Mouse (Mus musculus) large intestine, adult 2 months (tissue): ENCODE results near the gene Gfap. TPM values are rescaled to one million over a fixed set of nuclear protein-coding genes. Genes with fewer than 3 reads are reported as not detected.

ENCODE experiments used
- DNase-seq: peaks from one replicate; pipeline ENCODE4 v3.0.0-alpha.2; 2012; ENCODE audit warnings: low read depth, low spot score
- WGBS: fragments of 180-500 bp; shearing (Covaris S2); methylation state at CpG from one replicate; pipeline ENCODE4 v1.1.7; 2018; 5-methylcytosine and 5-hydroxymethylcytosine counted together
- polyA plus RNA-seq: library from polyadenylated mRNA; depleted of rRNA; stranded (reverse); fragments of >200 nt; gene quantifications from 2 replicates; pipeline ENCODE4 v1.2.3, GENCODE M21; 2012

Gene Gfap
- polyA plus RNA-seq, 1 experiment: 1.0 TPM

GRCm38 (mm10) chr11:102901199-102901598 lies 487 bp upstream of the Gfap start:
- 43% methylated on average over 4 of the region's 4 CpGs for WGBS
- no peak for DNase-seq

DNA sequence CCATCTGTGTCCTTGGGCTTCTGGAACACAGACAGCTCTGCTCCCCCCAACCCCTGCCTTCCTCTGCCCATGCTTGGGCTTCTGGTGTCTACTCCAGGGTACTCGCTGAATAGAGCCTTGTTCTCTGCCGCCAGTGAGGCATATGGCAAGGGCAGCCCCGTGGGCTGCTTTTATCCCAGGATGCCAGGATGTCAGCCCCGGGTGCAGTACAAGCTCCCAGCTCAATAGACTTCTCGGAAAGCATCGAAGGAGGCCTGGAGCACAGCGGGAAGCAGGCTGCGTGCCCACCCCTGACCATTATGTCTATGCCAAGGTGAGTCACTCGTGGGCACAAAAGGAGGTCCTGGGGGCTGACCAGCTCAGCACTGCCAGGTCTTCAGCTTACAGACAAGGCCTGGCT lies 2.3 kb downstream of the Gfap start:
- 77% methylated on average over 9 of the region's 9 CpGs for WGBS
- DNase-seq: no peak

DNA sequence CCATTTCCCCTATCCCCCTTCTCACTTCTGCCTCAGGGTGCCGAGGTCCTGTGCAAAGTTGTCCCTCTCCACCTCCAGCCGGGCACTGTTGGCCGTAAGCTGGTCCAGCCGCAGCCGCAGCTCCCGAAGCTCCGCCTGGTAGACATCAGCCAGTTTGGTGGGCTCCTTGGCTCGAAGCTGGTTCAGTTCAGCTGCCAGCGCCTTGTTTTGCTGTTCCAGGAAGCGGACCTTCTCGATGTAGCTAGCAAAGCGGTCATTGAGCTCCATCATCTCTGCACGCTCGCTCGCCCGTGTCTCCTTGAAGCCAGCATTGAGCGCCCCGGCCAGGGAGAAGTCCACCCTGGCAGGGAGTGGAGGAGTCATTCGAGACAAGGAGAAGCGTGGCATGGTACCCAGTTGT lies 4.1 kb downstream of the Gfap start:
- DNase-seq: no peak

GRCm38 (mm10) chr11:102895779-102896178 lies 4.9 kb downstream of the Gfap start:
- 78% methylated on average over 9 of the region's 9 CpGs for WGBS
- no peak for DNase-seq

More for the DNA sequence above, 4.1 kb downstream of the Gfap start:
- WGBS: 78% methylated on average over 20 of the region's 20 CpGs

- no peak for DNase-seq
- 94% methylated on average over 4 of the region's 4 CpGs for WGBS
Measured at GRCm38 (mm10) chr11:102894716-102895115, 6.0 kb downstream of the Gfap start.

- WGBS: 4% methylated on average over 43 of the region's 43 CpGs
- peak; percentile 58 for DNase-seq
Measured at GRCm38 (mm10) chr11:102893015-102893651, 7.6 kb downstream of the Gfap start.

GRCm38 (mm10) chr11:102890096-102890495 lies 10.6 kb downstream of the Gfap start:
- 72% methylated on average over 5 of the region's 5 CpGs for WGBS

GRCm38 (mm10) chr11:102888135-102888534 lies 12.6 kb downstream of the Gfap start:
- WGBS: 39% methylated on average over 3 of the region's 3 CpGs
- no peak for DNase-seq

More at GRCm38 (mm10) chr11:102890096-102890495, 10.6 kb downstream of the Gfap start:
- DNase-seq: no peak

DNA sequence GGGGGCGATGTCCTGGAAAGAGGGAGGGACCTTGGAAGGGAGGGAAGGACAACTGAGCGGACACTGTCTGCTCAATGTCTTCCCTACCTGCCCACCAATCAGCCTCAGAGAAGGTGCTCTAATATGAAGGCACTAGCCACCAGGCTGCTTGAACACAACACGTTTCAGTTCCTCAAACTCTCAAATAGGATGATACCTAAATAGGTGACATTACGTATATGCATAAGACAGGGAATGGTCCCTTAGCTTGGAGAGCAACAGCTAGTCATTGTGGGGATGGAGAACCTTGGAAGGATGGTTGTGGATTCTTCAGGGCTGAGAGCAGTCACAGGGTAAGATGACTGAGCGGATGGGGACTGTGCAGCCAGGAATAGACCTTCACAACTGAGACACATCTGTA lies 13.3 kb downstream of the Gfap start:
- 67% methylated on average over 5 of the region's 5 CpGs for WGBS
- DNase-seq: no peak

GRCm38 (mm10) chr11:102884616-102885219 lies 16.0 kb downstream of the Gfap start, which contains the start of gene Fam187a:
Gene Fam187a (plus strand): TSS chr11:102885169.
- 32% methylated on average over 10 of the region's 10 CpGs for WGBS
- no peak for DNase-seq

GRCm38 (mm10) chr11:102881314-102882198 lies 19.2 kb downstream of the Gfap start:
- DNase-seq: no peak
- 13% methylated on average over 13 of the region's 13 CpGs for WGBS

GRCm38 (mm10) chr11:102880585-102881313 lies 20.0 kb downstream of the Gfap start, which contains the start of the genes Eftud2 and Ccdc103:
Gene Eftud2 (minus strand): TSS chr11:102880985.
Gene Ccdc103 (plus strand): TSS chr11:102881204.
- DNase-seq: peak; percentile 78
- under 1% methylated on average over 62 of the region's 62 CpGs for WGBS

GRCm38 (mm10) chr11:102879558-102879957 lies 21.2 kb downstream of the Gfap start:
- 88% methylated on average over 2 of the region's 2 CpGs for WGBS
- no peak for DNase-seq

GRCm38 (mm10) chr11:102874801-102875334 lies 25.8 kb downstream of the Gfap start:
- 87% methylated on average over 7 of the region's 7 CpGs for WGBS
- no peak for DNase-seq

GRCm38 (mm10) chr11:102864272-102864671 lies 36.4 kb downstream of the Gfap start:
- DNase-seq: peak; percentile 38
- WGBS: 24% methylated on average over 4 of the region's 4 CpGs

- WGBS: 95% methylated on average over 8 of the region's 8 CpGs
- no peak for DNase-seq
Measured at GRCm38 (mm10) chr11:102859933-102860332, 40.8 kb downstream of the Gfap start.

GRCm38 (mm10) chr11:102858951-102859350 lies 41.8 kb downstream of the Gfap start:
- no peak for DNase-seq
- WGBS: 96% methylated on average over 11 of the region's 11 CpGs

DNA sequence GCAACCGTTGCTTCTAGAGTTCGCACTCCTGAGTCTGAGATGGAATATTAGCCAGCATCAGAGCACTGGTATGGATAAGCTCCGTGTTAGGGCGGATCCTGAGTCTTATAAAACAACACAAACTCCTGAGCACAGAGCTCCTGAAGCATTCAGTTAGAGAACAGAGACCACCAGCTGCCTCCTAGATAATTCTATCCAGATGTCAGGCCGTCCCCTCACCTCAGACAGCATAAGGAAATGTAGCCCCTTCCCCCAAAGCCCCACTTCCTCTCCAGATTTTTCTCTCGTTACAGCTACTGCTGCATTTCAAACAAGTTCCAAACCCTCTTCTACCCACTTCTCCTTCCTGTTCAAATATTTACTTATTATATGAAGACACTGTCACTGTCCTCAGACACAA lies 44.8 kb downstream of the Gfap start:
- DNase-seq: no peak
- WGBS: 87% methylated on average over 6 of the region's 6 CpGs

DNA sequence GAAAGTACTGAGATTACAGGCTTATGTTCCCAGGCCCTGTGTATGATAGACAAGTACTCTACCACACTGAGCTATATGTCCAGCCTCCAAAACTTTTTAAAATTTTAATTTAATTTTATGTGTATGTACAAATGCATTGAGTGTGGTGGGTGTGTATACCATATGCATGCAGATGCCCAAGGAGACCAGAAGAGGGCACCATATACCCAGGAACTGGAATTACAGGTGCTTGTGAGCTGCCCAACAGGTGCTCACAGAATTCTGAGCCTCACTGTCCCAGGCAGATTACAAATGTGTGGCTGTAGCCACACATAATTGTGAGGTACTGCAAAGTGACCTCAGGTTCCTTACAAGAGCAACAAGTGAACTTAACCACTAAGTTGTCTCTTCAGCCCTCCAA lies 47.0 kb downstream of the Gfap start:
- DNase-seq: no peak
